Comparison of ENCODE assay signal across 20 mouse cellular contexts in the genomic region with DNA sequence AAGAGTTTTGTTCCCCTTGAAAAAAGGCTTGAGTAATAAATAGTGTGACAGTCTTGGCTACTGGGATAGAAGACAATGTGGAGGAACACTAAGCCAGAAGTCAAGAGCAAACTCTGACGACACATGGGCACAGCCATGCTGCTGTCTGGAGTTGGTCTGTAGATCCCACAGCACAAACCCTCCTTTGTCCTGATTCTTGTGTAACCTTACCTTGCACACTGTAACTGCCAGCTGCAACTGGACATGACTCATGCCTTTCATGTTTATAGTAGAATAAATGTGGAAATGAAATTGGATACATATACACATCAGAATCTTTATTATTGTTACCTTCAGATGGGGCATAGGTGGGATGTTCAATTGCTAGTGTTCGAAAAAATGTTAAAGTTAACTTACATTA.
DNase-seq lines count a peak whose midpoint lies in the region; ATAC-seq and TF ChIP-seq lines count a peak whose summit lies in the region.
"Had no signal": no experiment of that assay in that cellular context is flagged by ENCODE, and none has a peak within 500 bp of the region (broad histone marks: within the 10 kb centered on the region; RNA-seq: fewer than 3 reads in every experiment).

No protein-coding gene starts in this region.

- H3K4me1 ChIP-seq in embryonic facial prominence, embryonic 11.5 days (ENCODE audit: control insufficient read depth, insufficient read depth, low read length), result no peaks in the 10 kb centered on the region
- 0 out of 2 replicates have a peak, but pooled peaks cover 3% of the 10 kb centered on the region for H3K4me1 ChIP-seq in embryonic facial prominence, embryonic 10.5 days
- no peaks in the 10 kb centered on the region for H3K4me1 ChIP-seq in embryonic facial prominence, embryonic 12.5 days
- peaks cover 7% of the 10 kb centered on the region for H3K4me1 ChIP-seq in limb, embryonic 13.5 days
- H3K4me1 ChIP-seq: forebrain, embryonic 13.5 days; limb, embryonic 15.5 days; liver, embryonic 15.5 days had no signal

- H3K9ac ChIP-seq in embryonic facial prominence, embryonic 11.5 days (replicated peaks; ENCODE audit: low read length), result no peak overlapping the region
- no peak overlapping the region for H3K9ac ChIP-seq in embryonic facial prominence, embryonic 12.5 days
- H3K9ac ChIP-seq in limb, embryonic 13.5 days, result no peak overlapping the region
- H3K9ac ChIP-seq: forebrain, embryonic 13.5 days; heart, embryonic 15.5 days; limb, embryonic 15.5 days; liver, embryonic 15.5 days had no signal

- H3K4me2 ChIP-seq in embryonic facial prominence, embryonic 11.5 days (ENCODE audit: low read depth, low read length), result no peak overlapping the region
- no peak overlapping the region for H3K4me2 ChIP-seq in embryonic facial prominence, embryonic 12.5 days (replicated peaks)
- no peak overlapping the region for H3K4me2 ChIP-seq in limb, embryonic 13.5 days (replicated peaks)
- H3K4me2 ChIP-seq: forebrain, embryonic 13.5 days; heart, embryonic 15.5 days; limb, embryonic 15.5 days; liver, embryonic 15.5 days had no signal

- no peak for TF ChIP-seq CTCF in layer of hippocampus, adult 2 months (conservative IDR thresholded peaks at IDR 0.05)

- WGBS in embryonic facial prominence, embryonic 11.5 days, result 60% methylated on average over 2 of the region's 2 CpGs
- WGBS in embryonic facial prominence, embryonic 10.5 days, result 63% methylated on average over 2 of the region's 2 CpGs
- 47% methylated on average over 2 of the region's 2 CpGs for WGBS in embryonic facial prominence, embryonic 12.5 days
- WGBS in limb, embryonic 13.5 days, result 34% methylated on average over 2 of the region's 2 CpGs

- no peaks in the 10 kb centered on the region for H3K36me3 ChIP-seq in embryonic facial prominence, embryonic 11.5 days (replicated peaks; ENCODE audit: control insufficient read depth, insufficient read depth, low read depth, low read length)
- H3K36me3 ChIP-seq in embryonic facial prominence, embryonic 10.5 days (replicated peaks), result no peaks in the 10 kb centered on the region
- no peaks in the 10 kb centered on the region for H3K36me3 ChIP-seq in embryonic facial prominence, embryonic 12.5 days
- H3K36me3 ChIP-seq in limb, embryonic 13.5 days, result no peaks in the 10 kb centered on the region
- H3K36me3 ChIP-seq: heart, embryonic 15.5 days; limb, embryonic 15.5 days; liver, embryonic 15.5 days had no signal

- ATAC-seq in embryonic facial prominence, embryonic 11.5 days (replicated peaks; ENCODE audit: insufficient number of reproducible peaks, low FRiP score, low TSS enrichment, low read depth), result 0 out of 2 replicates have a peak, but pooled peaks have one; percentile 44
- ATAC-seq in embryonic facial prominence, embryonic 12.5 days (ENCODE audit: insufficient number of reproducible peaks, insufficient read depth, low FRiP score, low TSS enrichment), result 0 out of 2 replicates have a peak, but pooled peaks have one; percentile 35
- peak; percentile 84 for ATAC-seq in limb, embryonic 13.5 days (ENCODE audit: low FRiP score, low read depth)
- ATAC-seq: forebrain, embryonic 13.5 days; lung, postnatal 0 days had no signal

- no peak overlapping the region for H3K27ac ChIP-seq in embryonic facial prominence, embryonic 11.5 days (replicated peaks; ENCODE audit: low read depth, low read length)
- no peak overlapping the region for H3K27ac ChIP-seq in embryonic facial prominence, embryonic 10.5 days (replicated peaks)
- H3K27ac ChIP-seq in embryonic facial prominence, embryonic 12.5 days, result no peak overlapping the region
- H3K27ac ChIP-seq in limb, embryonic 13.5 days, result no peak overlapping the region
- no peak overlapping the region for H3K27ac ChIP-seq in layer of hippocampus, adult 2 months
- H3K27ac ChIP-seq: forebrain, embryonic 13.5 days; heart, embryonic 15.5 days; limb, embryonic 15.5 days; liver, embryonic 15.5 days had no signal

- no peaks in the 10 kb centered on the region for H3K27me3 ChIP-seq in embryonic facial prominence, embryonic 11.5 days (ENCODE audit: control insufficient read depth, insufficient read depth, low read length)
- H3K27me3 ChIP-seq in embryonic facial prominence, embryonic 10.5 days (replicated peaks; ENCODE audit: low read depth, poor library complexity, severe bottlenecking), result no peaks in the 10 kb centered on the region
- H3K27me3 ChIP-seq in embryonic facial prominence, embryonic 12.5 days, result no peaks in the 10 kb centered on the region
- no peaks in the 10 kb centered on the region for H3K27me3 ChIP-seq in limb, embryonic 13.5 days
- H3K27me3 ChIP-seq: forebrain, embryonic 13.5 days; heart, embryonic 15.5 days; limb, embryonic 15.5 days; liver, embryonic 15.5 days had no signal

- peak; percentile 23 for DNase-seq in embryonic facial prominence, embryonic 11.5 days (ENCODE audit: low spot score)
- no peak for DNase-seq in embryonic facial prominence, embryonic 10.5 days (ENCODE audit: low spot score)
- DNase-seq in layer of hippocampus, postnatal 10 days (ENCODE audit: low spot score in 2 of 2), result no peak
- DNase-seq in thymus, postnatal 14 days, result no peak
- DNase-seq in testis, postnatal 10 days (ENCODE audit: low spot score), result no peak
- no peak for DNase-seq in layer of hippocampus, adult 2 months (ENCODE audit: low spot score in 2 of 2)
- DNase-seq: adrenal gland, adult 8-10 months; cerebellum, adult 9-10 months; gastrocnemius, postnatal 10 days; heart, adult 18-20 months; kidney, adult 2 months; kidney, postnatal 14 days; midbrain, embryonic 14.5 days had no signal

- no peaks in the 10 kb centered on the region for H3K9me3 ChIP-seq in embryonic facial prominence, embryonic 11.5 days (replicated peaks; ENCODE audit: control insufficient read depth, low read length)
- H3K9me3 ChIP-seq in embryonic facial prominence, embryonic 10.5 days, result no peaks in the 10 kb centered on the region
- H3K9me3 ChIP-seq in embryonic facial prominence, embryonic 12.5 days, result no peaks in the 10 kb centered on the region
- no peaks in the 10 kb centered on the region for H3K9me3 ChIP-seq in limb, embryonic 13.5 days
- H3K9me3 ChIP-seq: forebrain, embryonic 13.5 days; heart, embryonic 15.5 days; limb, embryonic 15.5 days; liver, embryonic 15.5 days had no signal

- H3K4me3 ChIP-seq in embryonic facial prominence, embryonic 11.5 days (ENCODE audit: low read depth, low read length), result no peak overlapping the region
- no peak overlapping the region for H3K4me3 ChIP-seq in embryonic facial prominence, embryonic 10.5 days
- no peak overlapping the region for H3K4me3 ChIP-seq in embryonic facial prominence, embryonic 12.5 days
- no peak overlapping the region for H3K4me3 ChIP-seq in limb, embryonic 13.5 days
- no peak overlapping the region for H3K4me3 ChIP-seq in layer of hippocampus, adult 2 months
- H3K4me3 ChIP-seq: forebrain, embryonic 13.5 days; heart, embryonic 15.5 days; limb, embryonic 15.5 days; liver, embryonic 15.5 days had no signal
